Mouse (Mus musculus): ENCODE measurements at regions not wholly inside any gene's neighbourhood (a gene's known extent, or its start where the extent isn't known, plus 50 kb on each side); places are given as distances from the start of the nearest gene placed in this dataset.

- ATAC-seq (ENCODE audit: low FRiP score, low TSS enrichment) (no peak; the same call in 1 of the 2 replicates), DNase-seq (ENCODE audit: low spot score) (no peak)
- Histone ChIP-seq H3K4me1 (replicated peaks; ENCODE audit: control insufficient read depth, insufficient read depth) (peaks cover 2% of the 10 kb centered on the region; the same call in 1 of the 2 replicates), H3K9ac (ENCODE audit: low read length) (no peak overlapping the region), H3K4me3 (ENCODE audit: low read depth, low read length) (no peak overlapping the region), H3K4me2 (replicated peaks; ENCODE audit: low read depth) (no peak overlapping the region), H3K27me3 (ENCODE audit: control insufficient read depth, insufficient read depth, low read length) (no peaks in the 10 kb centered on the region), H3K36me3 (ENCODE audit: control insufficient read depth, insufficient read depth, low read length) (no peaks in the 10 kb centered on the region), H3K9me3 (ENCODE audit: control insufficient read depth, low read length) (no peaks in the 10 kb centered on the region), H3K27ac (replicated peaks) (no peak overlapping the region)
- 20% methylated on average over 8 of the region's 8 CpGs for WGBS
- TF ChIP-seq EP300 (optimal IDR thresholded peaks at IDR 0.05) (peak; percentile 40), CTCF (IDR thresholded peaks at IDR 0.05; ENCODE audit: low read depth) (no peak)
These were observed 136.2 kb downstream of the Ndufa10 start for GRCm38 (mm10) chr1:92337450-92337849.

GRCm38 (mm10) chr1:92332248-92332584, 136.7 kb upstream of the Hdac4 start:
- Histone ChIP-seq H3K4me3 (ENCODE audit: low read depth, low read length) (no peak overlapping the region), H3K27me3 (ENCODE audit: control insufficient read depth, insufficient read depth, low read length) (no peaks in the 10 kb centered on the region), H3K4me1 (replicated peaks; ENCODE audit: control insufficient read depth, insufficient read depth) (no peaks in the 10 kb centered on the region), H3K4me2 (replicated peaks; ENCODE audit: low read depth) (no peak overlapping the region), H3K9ac (ENCODE audit: low read length) (no peak overlapping the region), H3K27ac (replicated peaks) (no peak overlapping the region), H3K36me3 (ENCODE audit: control insufficient read depth, insufficient read depth, low read length) (no peaks in the 10 kb centered on the region), H3K9me3 (ENCODE audit: control insufficient read depth, low read length) (no peaks in the 10 kb centered on the region)
- TF ChIP-seq EP300 (optimal IDR thresholded peaks at IDR 0.05) (no peak), CTCF (IDR thresholded peaks at IDR 0.05; ENCODE audit: low read depth) (no peak)
- ATAC-seq (ENCODE audit: low FRiP score, low TSS enrichment), result 0 out of 2 replicates have a peak, but pooled peaks have one; percentile 29
- 68% methylated on average over 7 of the region's 7 CpGs for WGBS
- no peak for DNase-seq (ENCODE audit: low spot score)

- no peaks in the 10 kb centered on the region for H3K9me3 ChIP-seq (ENCODE audit: control insufficient read depth, low read length)
- no peak overlapping the region for H3K4me3 ChIP-seq (ENCODE audit: low read depth, low read length)
- H3K36me3 ChIP-seq (ENCODE audit: control insufficient read depth, insufficient read depth, low read length), result no peaks in the 10 kb centered on the region
- no peak overlapping the region for H3K4me2 ChIP-seq (replicated peaks; ENCODE audit: low read depth)
- ATAC-seq (ENCODE audit: low FRiP score, low TSS enrichment), result no peak
- no peaks in the 10 kb centered on the region for H3K27me3 ChIP-seq (ENCODE audit: control insufficient read depth, insufficient read depth, low read length)
- H3K9ac ChIP-seq (ENCODE audit: low read length), result no peak overlapping the region
- no peak overlapping the region for H3K27ac ChIP-seq (replicated peaks)
- 76% methylated on average over 5 of the region's 5 CpGs for WGBS
- no peaks in the 10 kb centered on the region for H3K4me1 ChIP-seq (replicated peaks; ENCODE audit: control insufficient read depth, insufficient read depth)
- TF ChIP-seq CTCF (IDR thresholded peaks at IDR 0.05; ENCODE audit: low read depth), result no peak
- TF ChIP-seq EP300 (optimal IDR thresholded peaks at IDR 0.05), result no peak
- DNase-seq (ENCODE audit: low spot score), result peak; percentile 6
These were observed 136.2 kb upstream of the Hdac4 start for GRCm38 (mm10) chr1:92331559-92332247.

GRCm38 (mm10) chr1:92330181-92330580, 134.7 kb upstream of the Hdac4 start:
- Histone ChIP-seq H3K9ac (ENCODE audit: low read length) (no peak overlapping the region), H3K27me3 (ENCODE audit: control insufficient read depth, insufficient read depth, low read length) (no peaks in the 10 kb centered on the region), H3K4me2 (replicated peaks; ENCODE audit: low read depth) (no peak overlapping the region), H3K36me3 (ENCODE audit: control insufficient read depth, insufficient read depth, low read length) (no peaks in the 10 kb centered on the region), H3K4me1 (replicated peaks; ENCODE audit: control insufficient read depth, insufficient read depth) (no peaks in the 10 kb centered on the region), H3K9me3 (ENCODE audit: control insufficient read depth, low read length) (no peaks in the 10 kb centered on the region), H3K4me3 (ENCODE audit: low read depth, low read length) (no peak overlapping the region), H3K27ac (replicated peaks) (no peak overlapping the region)
- ATAC-seq (ENCODE audit: low FRiP score, low TSS enrichment) (no peak), DNase-seq (ENCODE audit: low spot score) (no peak)
- TF ChIP-seq EP300 (optimal IDR thresholded peaks at IDR 0.05) (no peak), CTCF (IDR thresholded peaks at IDR 0.05; ENCODE audit: low read depth) (no peak)
- 70% methylated on average over 5 of the region's 5 CpGs for WGBS

- no peaks in the 10 kb centered on the region for H3K27me3 ChIP-seq (ENCODE audit: control insufficient read depth, insufficient read depth, low read length)
- TF ChIP-seq EP300 (optimal IDR thresholded peaks at IDR 0.05) (no peak), CTCF (IDR thresholded peaks at IDR 0.05; ENCODE audit: low read depth) (no peak)
- ATAC-seq (ENCODE audit: low FRiP score, low TSS enrichment) (no peak), DNase-seq (ENCODE audit: low spot score) (no peak)
- H3K4me2 ChIP-seq (replicated peaks; ENCODE audit: low read depth), result no peak overlapping the region
- no peaks in the 10 kb centered on the region for H3K9me3 ChIP-seq (ENCODE audit: control insufficient read depth, low read length)
- H3K9ac ChIP-seq (ENCODE audit: low read length), result no peak overlapping the region
- H3K4me3 ChIP-seq (ENCODE audit: low read depth, low read length), result no peak overlapping the region
- no peaks in the 10 kb centered on the region for H3K36me3 ChIP-seq (ENCODE audit: control insufficient read depth, insufficient read depth, low read length)
- no peaks in the 10 kb centered on the region for H3K4me1 ChIP-seq (replicated peaks; ENCODE audit: control insufficient read depth, insufficient read depth)
- 63% methylated on average over 7 of the region's 7 CpGs for WGBS
- H3K27ac ChIP-seq (replicated peaks), result no peak overlapping the region
These were observed 134.0 kb upstream of the Hdac4 start for GRCm38 (mm10) chr1:92329491-92329890.

GRCm38 (mm10) chr1:92327141-92327540, 131.6 kb upstream of the Hdac4 start:
- WGBS, result 82% methylated on average over 6 of the region's 6 CpGs
- no peak overlapping the region for H3K4me3 ChIP-seq (ENCODE audit: low read depth, low read length)
- TF ChIP-seq CTCF (IDR thresholded peaks at IDR 0.05; ENCODE audit: low read depth) (no peak), EP300 (optimal IDR thresholded peaks at IDR 0.05) (no peak)

More at GRCm38 (mm10) chr1:92327141-92327540, 131.6 kb upstream of the Hdac4 start:
- Histone ChIP-seq H3K4me2 (replicated peaks; ENCODE audit: low read depth) (no peak overlapping the region), H3K36me3 (ENCODE audit: control insufficient read depth, insufficient read depth, low read length) (no peaks in the 10 kb centered on the region), H3K9ac (ENCODE audit: low read length) (no peak overlapping the region), H3K4me1 (replicated peaks; ENCODE audit: control insufficient read depth, insufficient read depth) (no peaks in the 10 kb centered on the region), H3K27ac (replicated peaks) (no peak overlapping the region), H3K9me3 (ENCODE audit: control insufficient read depth, low read length) (no peaks in the 10 kb centered on the region), H3K27me3 (ENCODE audit: control insufficient read depth, insufficient read depth, low read length) (no peaks in the 10 kb centered on the region)
- no peak for ATAC-seq (ENCODE audit: low FRiP score, low TSS enrichment)
- DNase-seq (ENCODE audit: low spot score), result peak; percentile 2
